Mouse (Mus musculus): ENCODE measurements at regions not wholly inside any gene's neighbourhood (a gene's known extent, or its start where the extent isn't known, plus 50 kb on each side); places are given as distances from the start of the nearest gene placed in this dataset.

DNA sequence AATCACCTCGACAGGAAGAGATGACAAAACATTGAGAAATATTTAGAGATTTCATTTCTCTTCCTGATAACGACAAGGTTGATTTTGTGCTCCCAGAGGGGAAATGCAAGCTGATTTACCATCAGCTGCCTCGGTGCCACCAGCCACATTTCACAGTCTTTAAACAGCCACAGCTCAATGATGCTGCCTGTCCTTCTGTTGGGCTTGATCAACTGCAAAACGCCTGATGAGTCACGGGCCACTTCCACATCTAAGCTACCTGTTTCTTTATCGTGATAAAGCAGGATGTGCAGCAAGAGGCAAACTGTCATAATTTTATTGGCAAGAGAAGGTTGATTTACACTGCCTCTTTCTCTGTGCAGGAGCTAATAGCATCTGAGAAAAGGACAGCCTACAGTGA lies 140.1 kb upstream of the Slc7a11 start:
- TF ChIP-seq CTCF (IDR thresholded peaks at IDR 0.05) (no peak), POLR2A (IDR thresholded peaks at IDR 0.05; ENCODE audit: insufficient read depth, low read depth, low read length) (no peak)

All from heart, adult 2 months (tissue).